Mouse (Mus musculus) forebrain, embryonic 10.5 days (tissue): ENCODE measurements around the gene Gm9803. TPM values are rescaled to one million over a fixed set of nuclear protein-coding genes. Genes with fewer than 3 reads are reported as not detected.

Source experiments
- DNase-seq: peaks from one replicate; pipeline ENCODE4 v3.0.0-alpha.2; 2017; ENCODE audit warnings: low spot score; ENCODE audit errors: extremely low spot score
- H3K27ac ChIP-seq: fragments of 300-500 bp; sonication (generic); 2 replicates; pipeline ENCODE4 v1.5.1; 2016; ENCODE audit warnings: mild to moderate bottlenecking
- H3K27me3 ChIP-seq: fragments of 300-500 bp; sonication (generic); 2 replicates; pipeline ENCODE4 v1.6.1; 2016; ENCODE audit warnings: mild to moderate bottlenecking; ENCODE audit not compliant: poor library complexity, severe bottlenecking
- H3K36me3 ChIP-seq: fragments of 300-500 bp; sonication (generic); replicated peaks from 2 replicates; pipeline ENCODE4 v1.6.1; 2016; ENCODE audit warnings: mild to moderate bottlenecking, moderate library complexity
- H3K4me1 ChIP-seq: fragments of 300-500 bp; sonication (generic); 2 replicates; pipeline ENCODE4 v1.6.1; 2016
- H3K4me3 ChIP-seq: fragments of 300-500 bp; sonication (generic); 2 replicates; pipeline ENCODE4 v1.5.1; 2016; ENCODE audit warnings: mild to moderate bottlenecking, moderate library complexity
- H3K9me3 ChIP-seq: fragments of 300-500 bp; sonication (generic); 2 replicates; pipeline ENCODE4 v1.6.1; 2016; ENCODE audit warnings: mild to moderate bottlenecking, moderate library complexity
- WGBS: fragments of 180-500 bp; shearing (Covaris S2); methylation state at CpG from one replicate; pipeline ENCODE4 v1.1.7; 2016; 5-methylcytosine and 5-hydroxymethylcytosine counted together
- polyA plus RNA-seq: library from polyadenylated mRNA; unstranded; fragments of >200 nt; fragmentation: Nextera tagmentation; extraction: Ambion mirVana; gene quantifications from 2 replicates; pipeline ENCODE4 v1.2.1, GENCODE M21; 2016

Gm9803 gene
- polyA plus RNA-seq, 1 experiment from 2014 or later = 9.4 TPM

DNA sequence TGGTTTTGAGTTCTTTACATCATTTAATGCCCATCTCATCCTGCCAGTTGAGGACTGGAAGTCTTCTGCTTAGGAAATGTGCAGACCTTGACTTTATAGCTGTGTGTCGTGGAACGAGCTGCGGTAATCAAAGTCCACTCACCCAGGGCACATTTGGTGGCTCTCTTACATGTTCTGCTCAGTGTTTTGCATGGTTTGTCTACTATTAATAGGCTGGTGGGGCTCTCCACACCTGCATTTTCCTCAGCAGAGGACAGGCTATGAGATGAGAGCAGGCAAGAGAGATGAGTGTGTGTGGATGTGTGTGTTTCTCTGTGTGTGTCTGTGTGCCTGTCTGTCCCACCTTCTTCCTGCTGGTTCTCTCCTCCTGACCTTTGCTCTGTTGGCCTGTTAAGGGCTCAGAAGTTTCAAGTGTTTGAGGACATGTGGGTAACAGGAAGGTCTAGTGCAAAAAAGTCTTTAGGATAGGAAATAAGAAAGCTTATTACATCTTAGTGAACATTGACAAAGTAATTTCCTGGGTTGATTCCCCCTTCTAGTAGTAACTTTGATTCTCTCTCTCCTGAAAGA lies 36.4 kb upstream of the Gm9803 start:
- WGBS = 96% methylated on average over 3 of the region's 3 CpGs
- peaks cover 47% of the 10 kb centered on the region for H3K4me1 ChIP-seq
- no peaks in the 10 kb centered on the region for H3K9me3 ChIP-seq
- DNase-seq = no peak
- H3K4me3 ChIP-seq = no peak overlapping the region
- no peak overlapping the region for H3K27ac ChIP-seq
- no peaks in the 10 kb centered on the region for H3K27me3 ChIP-seq
- H3K36me3 ChIP-seq = peaks cover 23% of the 10 kb centered on the region; the same call in 1 of the 2 replicates

DNA sequence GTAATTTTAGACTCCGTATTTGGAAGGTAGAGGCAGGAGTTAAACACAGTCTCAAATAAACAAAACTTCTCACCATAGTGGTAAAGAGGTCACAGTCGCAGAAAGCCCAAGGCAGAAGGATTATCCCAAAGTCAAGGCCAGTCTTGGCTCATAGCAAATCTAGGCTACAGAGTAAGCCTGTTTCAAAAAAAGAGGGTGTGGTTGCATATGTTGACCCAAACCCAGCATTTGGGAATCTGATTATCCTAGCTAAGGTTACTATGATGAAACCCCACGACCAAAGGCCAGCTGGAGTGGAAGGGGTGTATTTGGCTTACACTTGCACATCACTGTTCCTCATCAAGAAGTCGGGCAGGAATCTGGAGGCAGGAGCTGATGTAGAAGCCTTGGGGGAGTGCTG lies 35.6 kb upstream of the Gm9803 start:
- Histone ChIP-seq H3K4me3 (no peak overlapping the region), H3K27me3 (no peaks in the 10 kb centered on the region), H3K27ac (no peak overlapping the region), H3K36me3 (peaks cover 28% of the 10 kb centered on the region), H3K9me3 (no peaks in the 10 kb centered on the region), H3K4me1 (peaks cover 39% of the 10 kb centered on the region)
- WGBS = 88% methylated on average over 4 of the region's 4 CpGs
- no peak for DNase-seq

DNA sequence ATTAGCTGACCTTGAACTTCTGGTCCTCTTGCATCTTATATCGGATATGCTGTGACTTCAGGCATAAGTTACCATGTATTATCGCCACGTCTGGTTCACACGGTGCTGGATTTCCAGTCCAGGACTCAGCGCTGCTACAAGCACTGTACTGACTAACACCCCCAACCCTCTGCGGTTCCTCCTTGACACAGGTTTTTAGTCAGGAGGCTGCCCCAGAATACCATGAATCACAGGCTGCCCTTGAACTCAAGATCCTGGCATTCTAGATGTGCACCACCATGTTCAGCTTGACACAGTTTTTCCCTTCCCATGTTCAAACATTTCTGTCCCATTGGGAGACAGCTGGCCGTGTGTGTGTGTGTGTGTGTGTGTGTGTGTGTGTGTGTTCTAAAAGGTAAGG lies 34.7 kb upstream of the Gm9803 start:
- H3K9me3 ChIP-seq = no peaks in the 10 kb centered on the region
- no peaks in the 10 kb centered on the region for H3K27me3 ChIP-seq
- peak overlapping the region; percentile 12; the same call in 1 of the 2 replicates for H3K27ac ChIP-seq
- no peak for DNase-seq
- peaks cover 34% of the 10 kb centered on the region for H3K36me3 ChIP-seq
- peaks cover 34% of the 10 kb centered on the region for H3K4me1 ChIP-seq
- H3K4me3 ChIP-seq = no peak overlapping the region
- 94% methylated on average over 7 of the region's 7 CpGs for WGBS

DNA sequence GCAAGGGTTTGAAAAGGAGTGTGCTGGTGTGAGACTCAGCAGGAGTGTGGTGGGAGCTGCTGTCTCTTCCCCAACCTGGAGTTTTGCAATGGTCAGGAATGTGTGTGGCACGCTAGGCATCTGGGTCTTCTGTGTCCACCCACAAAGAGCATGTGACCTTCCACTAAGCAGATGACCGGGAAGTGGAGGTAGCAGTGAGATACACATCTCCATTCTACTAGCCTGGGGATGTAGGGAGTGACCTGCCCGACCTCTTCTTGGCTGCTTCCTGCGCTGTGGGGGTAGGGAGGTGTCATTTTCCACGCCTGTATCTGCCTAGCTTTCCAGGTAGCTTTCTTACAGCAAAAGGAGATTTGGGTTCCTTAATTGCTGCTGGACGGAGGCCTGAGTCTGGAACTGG lies 34.3 kb upstream of the Gm9803 start:
- peaks cover 34% of the 10 kb centered on the region for H3K4me1 ChIP-seq
- H3K9me3 ChIP-seq = no peaks in the 10 kb centered on the region
- no peaks in the 10 kb centered on the region for H3K27me3 ChIP-seq
- WGBS = 52% methylated on average over 6 of the region's 6 CpGs
- DNase-seq = no peak
- H3K36me3 ChIP-seq = peaks cover 35% of the 10 kb centered on the region
- H3K4me3 ChIP-seq = no peak overlapping the region
- H3K27ac ChIP-seq = peak overlapping the region; percentile 12; the same call in 1 of the 2 replicates

DNA sequence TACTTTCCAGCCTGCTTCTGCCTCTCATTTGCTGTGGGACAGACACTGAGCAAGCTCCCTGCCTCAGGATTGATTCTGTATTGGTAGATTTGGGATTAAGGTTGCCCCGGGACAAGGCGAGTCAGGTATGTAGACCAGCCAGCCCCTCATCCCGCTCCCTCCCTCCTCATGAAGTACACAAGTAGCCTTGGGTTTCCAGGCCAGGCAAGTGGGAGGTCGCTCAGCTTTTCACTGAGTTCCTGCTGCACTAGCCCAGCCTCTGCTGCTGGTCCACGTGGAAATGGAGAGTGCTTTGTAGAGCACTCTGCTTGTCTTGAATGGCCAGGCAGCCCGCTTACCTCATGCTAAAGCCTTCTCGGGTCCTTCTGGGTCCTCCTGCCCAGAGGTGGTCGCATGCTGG lies 33.9 kb upstream of the Gm9803 start:
- Histone ChIP-seq H3K4me1 (peaks cover 34% of the 10 kb centered on the region), H3K9me3 (no peaks in the 10 kb centered on the region), H3K36me3 (peaks cover 39% of the 10 kb centered on the region), H3K27me3 (no peaks in the 10 kb centered on the region), H3K27ac (peak overlapping the region; percentile 20; the same call in 1 of the 2 replicates), H3K4me3 (no peak overlapping the region)
- DNase-seq = no peak
- WGBS = 77% methylated on average over 8 of the region's 8 CpGs

DNA sequence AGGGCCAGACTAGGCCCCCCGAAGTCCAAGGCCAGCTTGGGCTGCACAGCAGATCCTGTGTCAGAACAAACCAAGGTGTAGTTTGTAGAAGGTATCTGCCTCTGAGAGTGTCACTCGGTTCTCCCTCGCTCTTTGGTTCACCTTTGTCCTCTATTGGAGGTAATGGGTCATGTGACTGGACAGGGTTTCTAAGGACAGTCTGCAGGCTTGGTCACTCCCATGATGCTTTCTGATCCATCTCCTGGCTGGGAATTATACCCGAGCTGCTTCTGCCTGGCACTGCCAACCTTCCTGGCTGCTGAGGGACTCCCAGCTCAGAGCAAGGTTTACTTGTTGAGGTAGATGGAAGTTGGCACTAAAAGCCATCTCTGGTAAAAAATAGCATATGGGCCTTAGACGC lies 33.0 kb upstream of the Gm9803 start:
- Histone ChIP-seq H3K27me3 (no peaks in the 10 kb centered on the region), H3K9me3 (no peaks in the 10 kb centered on the region), H3K4me3 (no peak overlapping the region), H3K36me3 (peaks cover 40% of the 10 kb centered on the region), H3K27ac (no peak overlapping the region), H3K4me1 (peaks cover 34% of the 10 kb centered on the region)
- DNase-seq = no peak
- WGBS = 89% methylated on average over 5 of the region's 5 CpGs

DNA sequence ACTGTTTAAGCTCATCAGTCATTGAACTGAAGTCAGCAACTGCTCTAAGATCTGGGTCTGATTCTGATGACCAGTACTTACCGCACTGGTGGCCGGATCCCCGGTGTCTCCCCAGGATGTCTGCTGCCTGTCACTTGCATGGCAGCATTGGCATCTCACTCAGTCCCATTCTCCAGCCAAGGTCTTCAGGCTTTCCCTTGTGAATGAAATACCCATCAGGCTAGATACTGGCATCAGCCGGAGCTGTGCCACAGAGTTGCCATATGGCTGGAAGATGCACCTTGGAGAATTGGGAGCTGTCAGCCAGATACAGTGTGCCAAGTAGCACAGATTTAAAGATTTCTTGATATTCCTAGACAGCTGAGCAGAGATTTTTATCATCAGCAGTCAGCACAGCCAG lies 21.3 kb upstream of the Gm9803 start:
- no peaks in the 10 kb centered on the region for H3K4me1 ChIP-seq
- DNase-seq = no peak
- no peaks in the 10 kb centered on the region for H3K27me3 ChIP-seq
- H3K36me3 ChIP-seq = peaks cover 96% of the 10 kb centered on the region
- H3K4me3 ChIP-seq = no peak overlapping the region
- WGBS = 96% methylated on average over 4 of the region's 4 CpGs
- H3K9me3 ChIP-seq = peaks cover 4% of the 10 kb centered on the region; the same call in 1 of the 2 replicates
- no peak overlapping the region for H3K27ac ChIP-seq

DNA sequence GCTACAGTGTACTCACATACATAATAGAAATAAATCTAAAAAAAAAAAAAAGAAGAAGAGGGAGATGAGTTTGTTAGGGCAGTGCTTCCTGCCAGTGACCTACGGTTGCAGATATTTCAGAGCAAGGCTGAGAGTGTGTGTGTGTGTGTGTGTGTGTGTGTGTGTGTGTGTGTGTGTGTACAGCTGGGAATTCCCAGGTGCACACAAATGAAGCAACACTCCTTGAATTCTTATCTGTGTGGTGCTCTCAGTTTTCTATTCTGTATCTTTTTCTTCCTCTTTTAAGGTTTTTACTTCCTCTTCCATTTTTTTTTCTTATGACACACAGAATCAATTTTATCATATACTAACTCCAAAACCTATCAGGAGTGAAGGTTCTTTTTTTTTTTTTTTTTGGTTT lies 19.6 kb upstream of the Gm9803 start:
- Histone ChIP-seq H3K9me3 (no peaks in the 10 kb centered on the region; the same call in 1 of the 2 replicates), H3K4me3 (no peak overlapping the region), H3K36me3 (peaks cover 89% of the 10 kb centered on the region), H3K27me3 (no peaks in the 10 kb centered on the region), H3K4me1 (no peaks in the 10 kb centered on the region), H3K27ac (no peak overlapping the region)
- WGBS = 100% methylated on average over 1 of the region's 1 CpGs
- DNase-seq = no peak

DNA sequence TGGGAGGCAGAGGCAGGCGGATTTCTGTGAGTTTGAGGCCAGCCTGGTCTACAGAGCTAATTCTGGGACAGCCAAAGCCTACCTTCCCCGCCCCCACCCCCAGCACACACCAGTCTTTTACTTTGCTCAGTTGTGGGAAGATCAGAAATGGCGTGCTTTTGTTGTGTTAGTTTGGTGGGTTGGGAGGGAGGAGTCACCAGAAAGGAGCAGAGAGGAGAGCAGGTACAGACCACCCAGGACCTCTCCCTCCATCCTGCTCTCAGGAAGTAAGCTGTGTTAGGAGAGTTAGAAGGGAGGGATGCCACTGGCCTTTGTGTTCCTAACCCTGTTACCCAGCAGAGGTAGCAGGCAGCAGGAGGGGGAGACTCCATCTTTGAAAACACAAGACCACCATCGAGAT lies 16.8 kb upstream of the Gm9803 start:
- H3K36me3 ChIP-seq = peaks cover 89% of the 10 kb centered on the region
- no peaks in the 10 kb centered on the region; the same call in 1 of the 2 replicates for H3K9me3 ChIP-seq
- H3K27ac ChIP-seq = no peak overlapping the region
- 74% methylated on average over 4 of the region's 4 CpGs for WGBS
- no peak for DNase-seq
- H3K27me3 ChIP-seq = no peaks in the 10 kb centered on the region
- no peaks in the 10 kb centered on the region for H3K4me1 ChIP-seq
- no peak overlapping the region for H3K4me3 ChIP-seq

DNA sequence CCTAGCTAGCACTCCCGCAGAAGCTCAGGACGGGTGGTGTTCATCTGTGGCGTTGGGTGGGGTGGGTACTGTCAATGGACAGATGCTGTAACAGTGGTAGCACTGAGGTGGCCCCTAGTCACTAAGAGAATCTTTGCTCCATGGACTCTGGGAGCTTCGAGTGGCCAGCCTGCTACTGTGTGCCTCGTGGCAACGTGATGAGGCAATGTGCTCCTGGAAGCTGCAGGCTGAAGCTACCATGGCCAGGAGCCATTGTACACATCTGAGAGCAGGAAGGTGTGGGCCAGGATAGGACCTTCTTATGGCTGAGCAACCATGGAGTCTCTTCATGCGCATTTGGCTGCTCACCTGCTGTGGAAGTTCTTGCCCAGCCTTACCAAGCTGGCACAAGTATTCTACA lies 14.7 kb upstream of the Gm9803 start:
- H3K36me3 ChIP-seq = peaks cover 89% of the 10 kb centered on the region
- no peak overlapping the region for H3K4me3 ChIP-seq
- H3K4me1 ChIP-seq = no peaks in the 10 kb centered on the region
- H3K9me3 ChIP-seq = no peaks in the 10 kb centered on the region; the same call in 1 of the 2 replicates
- no peak for DNase-seq
- H3K27ac ChIP-seq = no peak overlapping the region
- no peaks in the 10 kb centered on the region for H3K27me3 ChIP-seq
- WGBS = 98% methylated on average over 7 of the region's 7 CpGs

DNA sequence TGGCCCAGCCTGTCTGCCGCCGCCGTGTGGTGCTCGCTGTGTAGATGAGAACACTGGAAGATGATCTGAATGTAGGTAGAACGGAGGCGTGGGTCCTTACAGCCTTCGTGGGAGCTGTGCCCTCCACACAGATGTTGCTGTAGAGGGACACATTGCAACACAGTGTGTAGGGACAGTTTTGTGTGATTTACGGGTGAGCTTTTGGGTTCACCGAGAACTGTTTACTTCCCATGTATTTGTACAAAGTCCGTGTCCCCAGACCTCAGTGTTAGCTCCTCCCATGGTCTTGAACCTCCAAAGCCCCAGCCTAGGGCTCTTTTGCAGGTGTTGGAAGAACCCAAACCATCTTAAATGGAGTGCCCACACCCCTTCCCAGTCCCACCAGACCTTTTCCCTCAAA lies 10.9 kb upstream of the Gm9803 start:
- 95% methylated on average over 10 of the region's 10 CpGs for WGBS
- Histone ChIP-seq H3K36me3 (peaks cover 77% of the 10 kb centered on the region), H3K4me3 (no peak overlapping the region), H3K27me3 (no peaks in the 10 kb centered on the region), H3K4me1 (0 out of 2 replicates have a peak, but pooled peaks cover 3% of the 10 kb centered on the region), H3K9me3 (no peaks in the 10 kb centered on the region; the same call in 1 of the 2 replicates), H3K27ac (no peak overlapping the region)
- no peak for DNase-seq

DNA sequence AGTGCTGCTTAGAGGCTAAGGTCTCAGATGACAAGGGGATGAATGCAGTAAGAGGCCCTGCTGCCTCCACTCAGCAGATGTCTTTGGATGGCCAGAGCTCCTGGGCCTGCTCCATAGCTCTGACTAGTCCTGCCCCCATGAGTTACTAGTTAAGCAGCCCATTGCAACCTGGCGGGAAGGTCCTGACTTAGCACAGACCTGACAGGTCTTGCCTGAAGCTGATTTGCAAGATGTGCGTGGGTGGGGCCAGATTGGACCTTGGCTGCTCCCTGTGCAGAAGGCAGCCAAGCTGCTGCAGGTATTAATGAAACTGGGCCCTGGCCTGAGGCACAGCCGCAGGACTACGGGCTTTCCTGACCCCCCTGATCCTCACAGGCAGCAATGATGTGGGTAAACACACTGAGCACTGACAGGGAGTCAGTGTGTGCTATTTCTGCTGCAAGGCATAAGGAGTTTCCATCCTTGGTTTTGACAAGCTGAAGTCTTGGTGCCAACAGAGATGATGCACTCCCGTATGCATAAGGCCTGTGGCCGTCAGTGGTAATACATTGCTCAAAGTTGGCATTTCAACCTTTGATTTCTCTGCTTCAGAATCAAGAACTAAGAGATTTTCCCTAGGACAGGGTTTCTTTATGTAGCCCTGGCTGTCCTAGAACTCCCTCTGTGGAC lies 6.8 kb upstream of the Gm9803 start:
- H3K27me3 ChIP-seq = no peaks in the 10 kb centered on the region
- WGBS = 78% methylated on average over 6 of the region's 6 CpGs
- H3K9me3 ChIP-seq = no peaks in the 10 kb centered on the region
- H3K27ac ChIP-seq = no peak overlapping the region
- 0 out of 2 replicates have a peak, but pooled peaks cover 3% of the 10 kb centered on the region for H3K4me1 ChIP-seq
- H3K4me3 ChIP-seq = no peak overlapping the region
- H3K36me3 ChIP-seq = peaks cover 45% of the 10 kb centered on the region
- no peak for DNase-seq

DNA sequence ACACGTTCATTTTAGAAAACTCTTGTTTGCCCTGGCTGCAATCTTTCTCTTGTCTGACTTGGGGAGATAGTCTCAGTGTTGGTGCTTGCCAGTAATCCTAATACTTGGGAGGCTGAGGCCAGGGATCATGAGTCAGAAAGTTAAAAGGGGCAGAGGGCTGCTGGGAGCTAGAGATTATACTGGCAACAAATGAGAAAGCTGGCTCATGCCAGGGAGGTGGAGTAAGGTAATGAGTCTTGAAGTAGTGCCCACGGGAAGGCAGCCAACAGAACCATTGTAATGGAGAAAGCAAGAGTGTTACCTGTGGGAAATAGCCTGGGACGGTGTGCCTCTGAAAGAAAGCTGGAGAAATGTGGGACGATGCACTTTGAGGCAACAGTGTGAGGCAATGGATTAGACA lies 6.0 kb upstream of the Gm9803 start:
- no peak for DNase-seq
- H3K36me3 ChIP-seq = peaks cover 37% of the 10 kb centered on the region
- no peak overlapping the region for H3K27ac ChIP-seq
- no peaks in the 10 kb centered on the region for H3K9me3 ChIP-seq
- H3K4me1 ChIP-seq = 0 out of 2 replicates have a peak, but pooled peaks cover 3% of the 10 kb centered on the region
- no peak overlapping the region for H3K4me3 ChIP-seq
- 74% methylated on average over 4 of the region's 4 CpGs for WGBS
- H3K27me3 ChIP-seq = no peaks in the 10 kb centered on the region
